7 mouse cellular contexts compared by ENCODE assay signal in the genomic region with DNA sequence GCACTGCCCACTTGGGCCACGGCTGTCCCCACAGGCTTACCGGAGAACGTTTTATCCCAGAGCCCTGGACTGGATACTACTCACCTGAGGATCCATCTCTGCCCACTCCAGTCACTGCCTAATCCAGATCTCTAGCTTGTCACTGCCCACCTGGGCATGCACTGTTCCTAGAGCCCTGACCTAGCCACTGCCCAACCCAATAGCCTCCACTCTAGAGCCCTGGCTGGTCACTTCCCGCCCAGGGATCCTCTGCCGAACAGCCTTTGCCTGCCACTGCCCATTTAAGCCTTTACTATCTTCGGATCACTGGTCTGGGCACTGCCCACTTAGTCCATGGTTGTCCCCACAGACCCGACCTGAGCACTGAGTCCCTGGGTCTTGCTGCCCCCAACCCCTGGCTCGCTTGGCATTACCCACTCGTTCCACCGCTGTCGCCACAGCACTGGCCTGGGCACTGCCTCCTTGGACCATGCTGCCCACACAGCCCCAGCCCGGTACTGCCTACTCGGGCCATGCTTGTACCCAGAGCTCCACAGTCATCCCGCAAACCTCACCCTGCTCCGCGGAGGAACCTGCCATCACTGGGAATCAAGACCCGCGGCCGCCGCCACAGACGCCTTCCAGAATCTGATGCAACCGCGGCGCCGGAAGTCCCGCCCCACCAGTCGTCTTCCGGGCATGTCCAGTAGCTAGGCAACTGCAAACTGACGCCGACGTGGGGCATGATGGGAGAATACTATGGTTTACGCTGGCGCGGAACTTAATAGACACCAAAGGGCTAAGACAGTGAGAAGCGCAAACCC. TPM values are rescaled to one million over a fixed set of nuclear protein-coding genes. Genes with fewer than 3 reads are reported as not detected.
A peak's percentile ranks its signal among the peaks of the same experiment; 100 is the strongest.
DNase-seq lines count a peak whose midpoint lies in the region; ATAC-seq and TF ChIP-seq lines count a peak whose summit lies in the region.

A gene (minus strand): TSS at position 663 of the 803 bp plus-strand sequence.

- H3K9me3 ChIP-seq in embryonic facial prominence, embryonic 13.5 days = no peaks in the 10 kb centered on the region
- H3K9me3 ChIP-seq in limb, embryonic 12.5 days = no peaks in the 10 kb centered on the region
- no peaks in the 10 kb centered on the region for H3K9me3 ChIP-seq in midbrain, embryonic 15.5 days

- peak; percentile 97 for ATAC-seq in embryonic facial prominence, embryonic 13.5 days (ENCODE audit: insufficient number of reproducible peaks, insufficient read depth, low FRiP score, low TSS enrichment, low read depth)
- peak; percentile 97 for ATAC-seq in limb, embryonic 12.5 days (ENCODE audit: insufficient number of reproducible peaks, insufficient read depth, low FRiP score, low TSS enrichment, low read depth)
- peak; percentile 98 for ATAC-seq in midbrain, embryonic 15.5 days (replicated peaks)

- peak within 1 kb of the TSS; percentile 94 for H3K9ac ChIP-seq in embryonic facial prominence, embryonic 13.5 days
- peak within 1 kb of the TSS; percentile 89 for H3K9ac ChIP-seq in limb, embryonic 12.5 days (replicated peaks)
- peak within 1 kb of the TSS; percentile 92 for H3K9ac ChIP-seq in midbrain, embryonic 15.5 days

- H3K36me3 ChIP-seq in embryonic facial prominence, embryonic 13.5 days = 0 out of 2 replicates have a peak, but pooled peaks cover 12% of the 10 kb centered on the region
- H3K36me3 ChIP-seq in kidney, adult 2 months (ENCODE audit: control insufficient read depth, insufficient read depth, low read length) = no peaks in the 10 kb centered on the region
- peaks cover 15% of the 10 kb centered on the region for H3K36me3 ChIP-seq in limb, embryonic 12.5 days
- H3K36me3 ChIP-seq in midbrain, embryonic 15.5 days (replicated peaks) = no peaks in the 10 kb centered on the region; the same call in 1 of the 2 replicates
- H3K36me3 ChIP-seq in spleen, adult 2 months (ENCODE audit: control insufficient read depth, insufficient read depth, low read length) = no peaks in the 10 kb centered on the region

- 2% methylated on average over 35 of the region's 35 CpGs for WGBS in embryonic facial prominence, embryonic 13.5 days
- 1% methylated on average over 35 of the region's 35 CpGs for WGBS in kidney, adult 2 months
- whole genome bisulfite sequencing in limb, embryonic 12.5 days = 3% methylated on average over 35 of the region's 35 CpGs
- 1% methylated on average over 35 of the region's 35 CpGs for WGBS in midbrain, embryonic 15.5 days
- 2% methylated on average over 35 of the region's 35 CpGs for WGBS in spleen, adult 2 months

- peaks cover 18% of the 10 kb centered on the region for H3K4me1 ChIP-seq in embryonic facial prominence, embryonic 13.5 days
- H3K4me1 ChIP-seq in kidney, adult 2 months (ENCODE audit: control insufficient read depth, insufficient read depth, low read length) = peaks cover 12% of the 10 kb centered on the region; the same call in 1 of the 2 replicates
- H3K4me1 ChIP-seq in limb, embryonic 12.5 days (replicated peaks) = peaks cover 17% of the 10 kb centered on the region
- peaks cover 21% of the 10 kb centered on the region for H3K4me1 ChIP-seq in midbrain, embryonic 15.5 days
- H3K4me1 ChIP-seq in spleen, adult 2 months (ENCODE audit: control insufficient read depth, insufficient read depth, insufficient read length) = peaks cover 8% of the 10 kb centered on the region; the same call in 1 of the 2 replicates

- H3K4me3 ChIP-seq in embryonic facial prominence, embryonic 13.5 days = peak within 1 kb of the TSS; percentile 95
- H3K4me3 ChIP-seq in kidney, adult 2 months (ENCODE audit: insufficient read depth, low read depth, low read length) = peak within 1 kb of the TSS; percentile 93
- H3K4me3 ChIP-seq in limb, embryonic 12.5 days (replicated peaks) = peak within 1 kb of the TSS; percentile 89
- peak within 1 kb of the TSS; percentile 95 for H3K4me3 ChIP-seq in midbrain, embryonic 15.5 days
- H3K4me3 ChIP-seq in spleen, adult 2 months (ENCODE audit: extremely low read depth, insufficient read depth, insufficient read length) = peak within 1 kb of the TSS; percentile 84

- peak; percentile 97 for DNase-seq in adrenal gland, postnatal 36 days
- DNase-seq in heart, adult 18-20 months = peak; percentile 97 to 98
- peak; percentile 97 for DNase-seq in kidney, adult 2 months
- DNase-seq in spleen, adult 2 months (ENCODE audit: low read depth in 1 of 2, low spot score in 2 of 2) = peak; percentile 97

- no peak for TF ChIP-seq CTCF in kidney, adult 2 months (conservative IDR thresholded peaks at IDR 0.05; ENCODE audit: insufficient read depth, insufficient read length, low read depth, low read length)
- no peak for TF ChIP-seq CTCF in spleen, adult 2 months (IDR thresholded peaks at IDR 0.05; ENCODE audit: extremely low read depth, insufficient read depth, insufficient read length, insufficient replicate concordance)

- peak within 1 kb of the TSS; percentile 97 for H3K4me2 ChIP-seq in embryonic facial prominence, embryonic 13.5 days
- H3K4me2 ChIP-seq in limb, embryonic 12.5 days = peak within 1 kb of the TSS; percentile 95
- peak within 1 kb of the TSS; percentile 96 for H3K4me2 ChIP-seq in midbrain, embryonic 15.5 days

- no peak for TF ChIP-seq POLR2A in kidney, adult 2 months (IDR thresholded peaks at IDR 0.05; ENCODE audit: low read depth, low read length)
- no peak; the same call in 1 of the 2 replicates for TF ChIP-seq POLR2A in spleen, adult 2 months (IDR thresholded peaks at IDR 0.05; ENCODE audit: low read depth, low read length)

- H3K27me3 ChIP-seq in embryonic facial prominence, embryonic 13.5 days = no peaks in the 10 kb centered on the region
- no peaks in the 10 kb centered on the region for H3K27me3 ChIP-seq in kidney, adult 2 months (replicated peaks; ENCODE audit: control insufficient read depth, insufficient read depth, low read length)
- no peaks in the 10 kb centered on the region for H3K27me3 ChIP-seq in limb, embryonic 12.5 days
- H3K27me3 ChIP-seq in midbrain, embryonic 15.5 days (replicated peaks) = no peaks in the 10 kb centered on the region
- H3K27me3 ChIP-seq in spleen, adult 2 months (ENCODE audit: control insufficient read depth, insufficient read depth, low read length) = no peaks in the 10 kb centered on the region

- H3K27ac ChIP-seq in embryonic facial prominence, embryonic 13.5 days = peak within 1 kb of the TSS; percentile 55; the same call in 1 of the 2 replicates
- peak within 1 kb of the TSS; percentile 41; the same call in 1 of the 2 replicates for H3K27ac ChIP-seq in kidney, adult 2 months (ENCODE audit: insufficient read depth, low read depth, low read length)
- peak within 1 kb of the TSS; percentile 41; the same call in 1 of the 2 replicates for H3K27ac ChIP-seq in limb, embryonic 12.5 days
- peak within 1 kb of the TSS; percentile 80 for H3K27ac ChIP-seq in midbrain, embryonic 15.5 days
- peak within 1 kb of the TSS; percentile 39; the same call in 1 of the 2 replicates for H3K27ac ChIP-seq in spleen, adult 2 months (ENCODE audit: insufficient read depth, low read length)

RNA-seq across cellular contexts. Expression of the gene that starts here (rescaled TPM):
- total RNA-seq in adrenal gland, postnatal 36 days (2021) = 10 to 100 TPM; 46.9 to 59.3 TPM
- 59.2 and 61.8 TPM in 2 replicates for polyA plus RNA-seq in embryonic facial prominence, embryonic 13.5 days (2015; fragmentation: Nextera tagmentation; extraction: Ambion mirVana)
- total RNA-seq in heart, adult 18-20 months (2021) = 10 to 100 TPM; 20.4 to 20.6 TPM
- 8.9 and 9.6 TPM in 2 replicates for polyA plus RNA-seq in kidney, adult 2 months (2012; rRNA removed)
- 56.7 and 59.6 TPM in 2 replicates for polyA plus RNA-seq in limb, embryonic 12.5 days (2016; fragmentation: Nextera tagmentation; extraction: Ambion mirVana)
- polyA plus RNA-seq in midbrain, embryonic 15.5 days (2015; fragmentation: Nextera tagmentation; extraction: Ambion mirVana) = 74.1 and 75.8 TPM in 2 replicates
- 12.0 and 12.2 TPM in 2 replicates for polyA plus RNA-seq in spleen, adult 2 months (2012; rRNA removed)

Comparison
In these comparisons a context has a peak if more than half of its experiments do, and no peak if none do; other contexts are left out.
1. Peak in every context shown above with its lines: DNase-seq, ATAC-seq, H3K4me3 ChIP-seq and H3K27ac ChIP-seq.